Mouse (Mus musculus) splenic B cell, adult 2 months (primary cell): ENCODE measurements at regions not wholly inside any gene's neighbourhood (a gene's known extent, or its start where the extent isn't known, plus 50 kb on each side); places are given as distances from the start of the nearest gene placed in this dataset.

Experiments used
- DNase-seq: peaks from one replicate; pipeline ENCODE4 v3.0.0-alpha.2; 2011; ENCODE audit warnings: low read depth, low spot score
- H3K27me3 ChIP-seq: 2 replicates; pipeline ENCODE4 v1.6.1; 2012; ENCODE audit warnings: mild to moderate bottlenecking, low read length, moderate library complexity, mixed read lengths; ENCODE audit not compliant: control insufficient read depth, poor library complexity, insufficient read depth, severe bottlenecking
- H3K36me3 ChIP-seq: 2 replicates; pipeline ENCODE4 v1.6.1; 2012; ENCODE audit warnings: mild to moderate bottlenecking, low read length, moderate library complexity, mixed read lengths; ENCODE audit not compliant: control insufficient read depth, poor library complexity, insufficient read depth, severe bottlenecking

DNA sequence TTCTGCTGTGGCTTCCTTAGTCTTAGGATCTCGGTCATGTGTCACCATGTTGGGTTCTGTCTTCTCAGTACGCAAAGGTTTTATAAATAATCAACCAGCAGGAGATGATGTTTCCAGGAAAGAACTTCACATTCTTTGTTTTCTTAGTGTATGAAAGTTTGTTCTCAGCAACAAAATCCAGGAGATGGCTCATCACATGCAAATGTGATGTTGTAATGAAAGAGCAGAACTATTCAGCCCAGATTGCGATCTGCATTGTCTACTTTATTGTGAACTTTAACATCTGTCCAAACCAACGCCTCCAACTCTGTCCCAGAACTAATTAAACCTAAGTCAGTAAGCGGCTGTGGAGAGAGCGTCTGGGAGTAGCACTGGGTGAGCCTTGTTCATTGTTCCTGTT, 50.7 kb upstream of the Arhgap42 start:
- DNase-seq = no peak
- Histone ChIP-seq H3K27me3 (no peaks in the 10 kb centered on the region), H3K36me3 (no peaks in the 10 kb centered on the region)
